Mouse (Mus musculus): ENCODE measurements around the gene Txk.

Txk gene

DNA sequence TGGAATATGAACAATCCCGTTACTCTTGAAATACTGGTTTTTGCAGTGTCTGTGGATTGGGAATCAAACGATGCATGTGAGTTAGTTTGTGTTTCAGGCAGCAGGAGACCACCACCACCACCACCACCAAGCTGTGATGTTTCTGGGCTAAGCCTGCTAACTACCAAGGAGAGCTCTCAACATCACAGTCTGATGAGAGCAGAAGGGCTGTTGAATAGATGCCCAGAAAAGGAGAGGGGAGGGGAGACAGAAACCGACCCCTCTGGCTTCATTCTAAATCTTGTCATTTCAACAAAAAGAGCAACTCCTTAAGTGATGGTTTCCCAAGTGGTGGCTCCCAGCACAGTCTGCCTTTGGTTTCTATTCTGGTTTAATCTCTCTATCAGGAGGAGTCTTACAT lies 54.2 kb downstream of the Txk start:
- in situ Hi-C loops (cut with MboI; ENCODE audit: low sequenced_read_pairs), result no loop called here

GRCm38 (mm10) chr5:72696491-72696890 lies 56.1 kb downstream of the Txk start:
- in situ Hi-C loops (cut with MboI; ENCODE audit: low sequenced_read_pairs), result no loop called here

DNA sequence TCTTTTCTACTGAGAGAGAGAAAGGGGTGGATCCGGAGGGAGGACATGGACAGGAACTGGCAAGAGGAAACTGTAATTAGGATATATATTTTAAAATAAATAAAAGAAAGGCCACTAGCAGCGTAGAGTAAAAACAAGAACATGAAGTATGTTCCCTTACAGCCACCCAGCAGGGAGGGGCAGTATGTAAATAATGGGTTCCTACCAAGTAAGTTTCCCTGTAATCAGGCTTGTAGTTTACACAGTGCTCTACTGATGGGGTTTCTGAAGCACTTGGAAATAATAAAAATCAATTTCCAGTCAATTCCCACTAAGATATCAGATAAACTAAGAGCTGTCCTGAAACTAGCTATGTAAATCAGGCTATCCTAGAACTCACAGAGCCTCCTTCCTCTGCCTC lies 57.9 kb downstream of the Txk start:
- in situ Hi-C loops (cut with MboI; ENCODE audit: low sequenced_read_pairs), result no loop called here

DNA sequence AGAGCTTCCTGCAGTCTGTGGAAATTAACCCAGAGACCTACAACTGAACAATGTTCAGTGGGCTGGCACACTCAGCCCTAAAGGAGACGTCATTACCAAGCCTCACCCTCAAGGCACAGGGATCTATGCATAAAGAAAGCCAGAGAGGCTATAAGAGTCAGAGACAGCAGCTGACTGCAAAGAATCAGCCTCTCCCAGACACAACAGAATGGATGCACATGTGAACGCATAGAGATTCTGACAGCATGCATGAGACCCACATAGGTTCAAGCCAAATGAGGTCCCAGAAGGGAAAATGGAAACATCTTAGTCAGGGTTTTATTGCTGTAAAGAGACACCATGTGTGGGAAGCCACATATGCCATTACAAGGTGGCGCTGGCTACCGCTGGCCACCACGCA lies 62.1 kb downstream of the Txk start:
- in situ Hi-C loops (cut with MboI; ENCODE audit: low sequenced_read_pairs), result no loop called here

DNA sequence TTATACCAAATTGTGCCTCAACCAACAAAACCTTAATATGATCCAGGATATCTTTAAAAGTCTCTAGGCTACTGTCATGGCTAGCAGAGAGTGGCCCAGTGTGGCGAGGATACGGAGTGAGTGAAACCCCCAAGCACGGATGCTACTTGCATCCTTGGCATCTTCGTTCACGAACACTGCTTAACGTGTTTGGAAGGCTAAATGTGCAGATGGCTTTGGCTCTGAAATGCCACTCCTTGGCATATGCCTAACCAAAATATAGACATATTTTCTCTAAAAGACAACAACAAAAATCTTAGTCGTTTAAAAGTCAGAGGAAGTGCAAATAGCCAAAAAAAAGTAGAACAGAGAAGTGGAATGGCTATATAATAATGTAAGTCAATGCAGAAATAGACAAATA lies 63.0 kb downstream of the Txk start:
- in situ Hi-C loops (cut with MboI; ENCODE audit: low sequenced_read_pairs), result no loop called here

DNA sequence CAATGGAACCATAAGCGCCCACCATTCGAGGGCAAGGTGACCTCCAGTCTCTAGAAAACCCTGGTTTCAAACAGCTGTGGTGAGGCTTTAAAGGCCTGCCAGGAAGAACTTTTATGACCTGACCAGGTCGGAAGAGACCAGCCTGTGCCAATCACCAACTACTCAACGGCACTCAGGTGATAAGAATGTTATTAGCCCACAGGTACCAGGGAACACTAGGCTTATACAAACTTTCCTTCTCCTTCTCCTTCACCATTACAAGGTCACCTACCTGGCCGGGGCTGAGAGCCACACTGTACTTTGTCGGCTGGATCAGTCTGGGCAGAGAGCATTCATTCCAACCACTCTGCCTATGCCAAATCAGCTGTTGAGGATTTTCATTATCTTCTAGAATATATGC lies 71.1 kb downstream of the Txk start:
- in situ Hi-C loops (cut with MboI; ENCODE audit: low sequenced_read_pairs), result no loop called here

DNA sequence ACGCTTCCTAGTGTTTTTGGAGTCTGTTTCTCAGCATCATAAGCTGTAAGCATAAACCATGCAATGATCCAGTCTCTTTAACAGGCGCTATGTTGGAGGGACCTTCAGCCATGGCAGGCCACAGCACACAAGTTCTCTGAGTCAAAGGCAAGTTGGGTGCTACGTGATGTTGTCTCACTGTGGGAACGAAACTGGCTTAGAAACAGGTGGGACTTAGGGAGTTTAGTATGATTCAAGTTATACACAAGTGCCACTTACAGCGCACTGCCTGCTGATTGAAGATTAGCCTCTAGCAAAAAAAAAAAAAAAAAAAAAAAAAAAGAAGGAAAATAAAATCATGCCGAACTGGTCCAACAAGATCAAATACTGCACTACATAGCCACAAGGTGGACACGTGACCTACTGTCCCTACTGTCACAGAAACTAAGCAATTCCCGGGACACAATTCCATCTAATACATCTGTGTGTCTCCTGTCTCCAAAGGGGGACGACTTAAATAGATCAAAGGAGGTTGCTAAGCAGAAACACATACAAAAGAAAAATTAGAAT lies 77.5 kb downstream of the Txk start:
- in situ Hi-C loops (cut with MboI; ENCODE audit: low sequenced_read_pairs), result no loop called here

GRCm38 (mm10) chr5:72671017-72671699 lies 81.4 kb downstream of the Txk start:
- in situ Hi-C loops (cut with MboI; ENCODE audit: low sequenced_read_pairs), result no loop called here

- in situ Hi-C loops (cut with MboI; ENCODE audit: low sequenced_read_pairs), result no loop called here
Observed at GRCm38 (mm10) chr5:72668351-72668750, 84.2 kb downstream of the Txk start.

- in situ Hi-C loops (cut with MboI; ENCODE audit: low sequenced_read_pairs), result no loop called here
Observed at GRCm38 (mm10) chr5:72666428-72666827, 86.1 kb downstream of the Txk start.

DNA sequence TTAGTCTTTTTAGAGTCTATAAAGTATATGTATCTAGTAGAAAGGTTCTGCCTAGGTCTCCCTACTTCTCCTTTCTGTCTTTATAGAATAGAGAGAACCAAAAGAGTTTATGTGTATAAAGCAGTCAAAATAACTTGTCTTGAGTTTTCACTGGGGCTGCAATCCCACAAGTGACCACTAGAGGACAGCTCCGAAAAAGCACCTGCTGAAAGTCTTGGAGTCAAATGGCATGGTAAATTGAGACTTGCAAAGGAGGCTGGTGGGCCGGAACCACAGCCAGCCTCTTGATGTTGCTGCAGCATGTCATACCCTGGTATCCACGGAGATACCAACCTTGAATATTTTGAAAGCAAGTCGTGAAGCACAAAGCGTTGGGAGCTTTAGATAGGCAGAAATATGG lies 87.3 kb downstream of the Txk start:
- in situ Hi-C loops (cut with MboI; ENCODE audit: low sequenced_read_pairs), result no loop called here

GRCm38 (mm10) chr5:72664854-72665253 lies 87.7 kb downstream of the Txk start:
- in situ Hi-C loops (cut with MboI; ENCODE audit: low sequenced_read_pairs), result no loop called here

- in situ Hi-C loops (cut with MboI; ENCODE audit: low sequenced_read_pairs), result no loop called here
Observed at GRCm38 (mm10) chr5:72664126-72664525, 88.5 kb downstream of the Txk start.

GRCm38 (mm10) chr5:72661051-72661781 lies 91.4 kb downstream of the Txk start:
- in situ Hi-C loops (cut with MboI; ENCODE audit: low sequenced_read_pairs), result no loop called here

- in situ Hi-C loops (cut with MboI; ENCODE audit: low sequenced_read_pairs), result no loop called here
Observed at GRCm38 (mm10) chr5:72658375-72658774, 94.2 kb downstream of the Txk start.

GRCm38 (mm10) chr5:72656270-72656791 lies 96.2 kb downstream of the Txk start:
- in situ Hi-C loops (cut with MboI; ENCODE audit: low sequenced_read_pairs), result no loop called here

DNA sequence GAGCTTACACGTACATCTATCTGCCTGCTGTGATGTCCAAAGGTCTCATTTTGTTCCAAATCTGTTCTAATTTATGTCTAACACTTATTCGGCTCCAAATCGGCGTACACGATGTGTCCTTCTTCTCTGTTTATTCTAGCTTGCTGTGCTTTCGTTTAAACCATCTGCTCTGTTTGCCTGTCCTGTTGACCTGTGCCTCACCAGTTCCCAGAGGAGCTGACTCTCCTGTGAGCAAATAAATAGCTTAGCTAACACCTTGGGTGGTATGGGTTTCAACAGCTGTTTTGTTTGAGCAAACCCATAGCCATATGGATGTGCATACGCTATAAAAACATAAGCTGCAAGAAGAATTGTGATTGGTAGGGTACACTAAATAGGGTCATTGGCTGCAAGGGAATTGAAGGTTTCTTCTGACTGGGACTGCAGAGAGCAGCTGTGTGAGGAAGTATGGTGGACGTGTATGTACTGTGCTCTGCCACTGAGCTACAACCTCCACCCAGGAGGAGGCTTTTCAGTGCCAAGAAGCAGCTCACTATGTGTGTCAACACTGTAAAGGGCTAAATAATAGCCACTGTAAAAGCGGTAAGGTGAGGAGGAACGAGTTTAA lies 99.4 kb downstream of the Txk start:
- in situ Hi-C loops (cut with MboI; ENCODE audit: low sequenced_read_pairs), result no loop called here

DNA sequence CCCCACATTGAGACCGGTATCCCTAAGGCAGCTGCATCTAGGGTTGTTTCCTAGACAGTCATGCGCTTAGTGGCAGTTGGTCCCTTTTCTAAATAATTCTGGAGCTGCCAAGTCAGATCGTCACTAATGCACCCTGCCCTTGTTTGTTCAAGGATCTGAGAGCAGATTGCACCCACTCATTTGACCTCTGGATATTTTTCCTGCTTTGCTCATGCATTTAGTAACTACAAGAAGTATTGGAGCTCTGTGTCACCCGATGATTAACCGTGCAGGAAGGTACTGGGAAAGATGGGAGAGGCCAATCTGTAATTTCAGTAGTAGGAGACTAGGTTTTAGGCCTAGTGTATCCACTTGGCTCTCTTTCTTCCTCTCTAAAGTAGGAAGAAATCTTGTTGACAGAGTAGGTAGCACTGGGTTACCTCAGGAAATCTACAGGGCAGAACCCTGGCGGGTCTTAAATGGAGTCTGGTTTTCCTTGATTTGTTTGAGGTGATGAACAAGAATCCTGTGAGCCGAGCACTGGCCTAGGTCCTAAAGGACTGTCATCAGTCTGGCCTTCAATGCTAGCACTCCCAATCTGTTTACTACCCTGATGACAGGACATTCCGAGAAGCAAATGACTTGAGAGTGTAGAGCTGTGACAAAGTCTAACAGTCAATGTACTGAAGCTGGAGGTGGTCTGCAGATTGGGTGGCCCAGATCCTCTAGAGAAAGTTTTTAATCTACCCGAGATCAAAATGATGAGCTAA lies 103.4 kb downstream of the Txk start:
- in situ Hi-C loops (cut with MboI; ENCODE audit: low sequenced_read_pairs), result no loop called here

- in situ Hi-C loops (cut with MboI; ENCODE audit: low sequenced_read_pairs), result no loop called here
Observed at GRCm38 (mm10) chr5:72647958-72648595, 104.5 kb downstream of the Txk start.

DNA sequence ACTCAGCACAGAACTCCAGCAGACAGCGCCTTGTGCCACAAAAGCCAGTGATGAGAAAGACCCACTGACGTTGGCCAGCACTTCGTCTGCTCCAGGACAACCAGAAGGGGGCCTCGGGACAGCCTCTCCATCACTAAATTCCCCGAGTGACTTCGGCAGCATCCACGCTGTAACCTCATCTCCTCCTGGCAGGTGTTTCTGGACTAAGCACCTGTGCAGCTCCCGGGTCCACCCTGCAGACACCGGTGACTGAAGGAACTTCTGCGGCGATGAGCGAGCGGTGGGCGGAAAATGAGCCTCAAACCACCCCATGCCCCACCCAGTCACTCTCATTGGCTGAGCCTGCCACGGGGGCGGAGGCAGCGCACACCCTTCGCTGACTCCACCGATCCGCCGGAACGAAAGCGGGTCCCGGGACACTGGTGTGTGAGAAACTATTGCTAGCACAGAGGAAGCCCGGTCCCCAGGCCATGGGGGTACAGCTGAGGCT lies 105.1 kb downstream of the Txk start, which contains the start of gene Nipal1:
Gene Nipal1, plus strand, starts transcription at position 378 of the 490 bp plus-strand sequence.
- in situ Hi-C loops (cut with MboI; ENCODE audit: low sequenced_read_pairs), result no loop called here
